Mouse (Mus musculus): ENCODE measurements at regions not wholly inside any gene's neighbourhood (a gene's known extent, or its start where the extent isn't known, plus 50 kb on each side); places are given as distances from the start of the nearest gene placed in this dataset.
A peak's percentile ranks its signal among the peaks of the same experiment; 100 is the strongest.
"Not testable (repeated sequence)": the region's sequence is repeated elsewhere in the genome, so short reads cannot be mapped to it uniquely, and the experiment has no call there.

GRCm38 (mm10) chr12:45562637-45563220 is 488.2 kb upstream of the Stxbp6 start:
- Histone ChIP-seq H3K9me3 (no peaks in the 10 kb centered on the region), H3K4me3 (no peak overlapping the region), H3K36me3 (no peaks in the 10 kb centered on the region), H3K27ac (no peak overlapping the region), H3K4me1 (no peaks in the 10 kb centered on the region), H3K27me3 (ENCODE audit: insufficient read depth, poor library complexity, severe bottlenecking) (no peaks in the 10 kb centered on the region)
- DNase-seq (ENCODE audit: low spot score) = no peak
- 67% methylated on average over 1 of the region's 1 CpGs for WGBS

- DNase-seq (ENCODE audit: low spot score) = no peak
- Histone ChIP-seq H3K4me1 (no peaks in the 10 kb centered on the region), H3K27ac (no peak overlapping the region), H3K4me3 (no peak overlapping the region), H3K27me3 (ENCODE audit: insufficient read depth, poor library complexity, severe bottlenecking) (no peaks in the 10 kb centered on the region), H3K9me3 (no peaks in the 10 kb centered on the region), H3K36me3 (no peaks in the 10 kb centered on the region)
- 68% methylated on average over 11 of the region's 11 CpGs for WGBS
Observed at GRCm38 (mm10) chr12:45561889-45562288, 487.4 kb upstream of the Stxbp6 start.

- H3K27me3 ChIP-seq (ENCODE audit: insufficient read depth, poor library complexity, severe bottlenecking) = no peaks in the 10 kb centered on the region
- no peaks in the 10 kb centered on the region for H3K36me3 ChIP-seq
- H3K9me3 ChIP-seq = no peaks in the 10 kb centered on the region
- H3K27ac ChIP-seq = no peak overlapping the region
- WGBS = 60% methylated on average over 1 of the region's 1 CpGs
- DNase-seq (ENCODE audit: low spot score) = no peak
- H3K4me3 ChIP-seq = no peak overlapping the region
- H3K4me1 ChIP-seq = no peaks in the 10 kb centered on the region
Observed at GRCm38 (mm10) chr12:45561362-45561761, 486.9 kb upstream of the Stxbp6 start.

GRCm38 (mm10) chr12:45549906-45550305 is 475.4 kb upstream of the Stxbp6 start:
- not testable (repeated sequence) for H3K9me3 ChIP-seq; H3K27ac ChIP-seq; DNase-seq (ENCODE audit: low spot score); H3K36me3 ChIP-seq; H3K27me3 ChIP-seq (ENCODE audit: insufficient read depth, poor library complexity, severe bottlenecking); H3K4me3 ChIP-seq; H3K4me1 ChIP-seq
- WGBS = 79% methylated on average over 5 of the region's 5 CpGs

- Histone ChIP-seq H3K27ac (no peak overlapping the region), H3K4me1 (no peaks in the 10 kb centered on the region), H3K36me3 (no peaks in the 10 kb centered on the region), H3K4me3 (no peak overlapping the region), H3K27me3 (ENCODE audit: insufficient read depth, poor library complexity, severe bottlenecking) (no peaks in the 10 kb centered on the region), H3K9me3 (no peaks in the 10 kb centered on the region)
- DNase-seq (ENCODE audit: low spot score) = no peak
Observed at GRCm38 (mm10) chr12:45519554-45519953, 445.0 kb upstream of the Stxbp6 start.

GRCm38 (mm10) chr12:45514459-45514858 is 439.9 kb upstream of the Stxbp6 start:
- WGBS = 65% methylated on average over 3 of the region's 3 CpGs

GRCm38 (mm10) chr12:45507400-45507982 is 433.0 kb upstream of the Stxbp6 start:
- Histone ChIP-seq H3K27ac (no peak overlapping the region), H3K9me3 (no peaks in the 10 kb centered on the region), H3K27me3 (ENCODE audit: insufficient read depth, poor library complexity, severe bottlenecking) (no peaks in the 10 kb centered on the region), H3K4me3 (no peak overlapping the region), H3K4me1 (0 out of 2 replicates have a peak, but pooled peaks cover 3% of the 10 kb centered on the region), H3K36me3 (no peaks in the 10 kb centered on the region)
- DNase-seq (ENCODE audit: low spot score) = peak; percentile 75
- WGBS = 34% methylated on average over 7 of the region's 7 CpGs

More at GRCm38 (mm10) chr12:45514459-45514858, 439.9 kb upstream of the Stxbp6 start:
- no peaks in the 10 kb centered on the region for H3K9me3 ChIP-seq
- H3K27ac ChIP-seq = no peak overlapping the region
- no peaks in the 10 kb centered on the region for H3K36me3 ChIP-seq
- H3K27me3 ChIP-seq (ENCODE audit: insufficient read depth, poor library complexity, severe bottlenecking) = no peaks in the 10 kb centered on the region
- no peak overlapping the region for H3K4me3 ChIP-seq
- no peak for DNase-seq (ENCODE audit: low spot score)
- H3K4me1 ChIP-seq = no peaks in the 10 kb centered on the region

- H3K27me3 ChIP-seq (ENCODE audit: insufficient read depth, poor library complexity, severe bottlenecking) = no peaks in the 10 kb centered on the region
- whole genome bisulfite sequencing = 74% methylated on average over 6 of the region's 6 CpGs
- DNase-seq (ENCODE audit: low spot score) = no peak
Observed at GRCm38 (mm10) chr12:45499834-45500233, 425.3 kb upstream of the Stxbp6 start.

GRCm38 (mm10) chr12:45498230-45498629 is 423.7 kb upstream of the Stxbp6 start:
- Histone ChIP-seq H3K27ac (no peak overlapping the region), H3K36me3 (no peaks in the 10 kb centered on the region), H3K4me1 (no peaks in the 10 kb centered on the region), H3K4me3 (no peak overlapping the region), H3K27me3 (ENCODE audit: insufficient read depth, poor library complexity, severe bottlenecking) (no peaks in the 10 kb centered on the region), H3K9me3 (no peaks in the 10 kb centered on the region)
- DNase-seq (ENCODE audit: low spot score) = no peak

More at GRCm38 (mm10) chr12:45499834-45500233, 425.3 kb upstream of the Stxbp6 start:
- Histone ChIP-seq H3K36me3 (no peaks in the 10 kb centered on the region), H3K9me3 (no peaks in the 10 kb centered on the region), H3K27ac (no peak overlapping the region), H3K4me1 (no peaks in the 10 kb centered on the region), H3K4me3 (no peak overlapping the region)

GRCm38 (mm10) chr12:45489029-45489428 is 414.5 kb upstream of the Stxbp6 start:
- Histone ChIP-seq H3K36me3 (no peaks in the 10 kb centered on the region), H3K9me3 (no peaks in the 10 kb centered on the region), H3K27me3 (ENCODE audit: insufficient read depth, poor library complexity, severe bottlenecking) (no peaks in the 10 kb centered on the region), H3K27ac (no peak overlapping the region), H3K4me3 (no peak overlapping the region), H3K4me1 (no peaks in the 10 kb centered on the region)
- 48% methylated on average over 1 of the region's 1 CpGs for WGBS
- no peak for DNase-seq (ENCODE audit: low spot score)

GRCm38 (mm10) chr12:45476881-45477280 is 402.4 kb upstream of the Stxbp6 start:
- Histone ChIP-seq H3K4me1 (no peaks in the 10 kb centered on the region), H3K4me3 (no peak overlapping the region), H3K27ac (no peak overlapping the region), H3K27me3 (ENCODE audit: insufficient read depth, poor library complexity, severe bottlenecking) (no peaks in the 10 kb centered on the region), H3K9me3 (no peaks in the 10 kb centered on the region), H3K36me3 (no peaks in the 10 kb centered on the region)
- DNase-seq (ENCODE audit: low spot score) = no peak

GRCm38 (mm10) chr12:45468093-45468492 is 393.6 kb upstream of the Stxbp6 start:
- Histone ChIP-seq H3K4me1 (no peaks in the 10 kb centered on the region), H3K9me3 (no peaks in the 10 kb centered on the region), H3K4me3 (no peak overlapping the region), H3K36me3 (no peaks in the 10 kb centered on the region), H3K27me3 (ENCODE audit: insufficient read depth, poor library complexity, severe bottlenecking) (no peaks in the 10 kb centered on the region), H3K27ac (no peak overlapping the region)
- 82% methylated on average over 3 of the region's 3 CpGs for WGBS
- no peak for DNase-seq (ENCODE audit: low spot score)

GRCm38 (mm10) chr12:45467058-45467457 is 392.5 kb upstream of the Stxbp6 start:
- 41% methylated on average over 2 of the region's 2 CpGs for whole genome bisulfite sequencing
- no peaks in the 10 kb centered on the region for H3K36me3 ChIP-seq
- H3K27me3 ChIP-seq (ENCODE audit: insufficient read depth, poor library complexity, severe bottlenecking) = no peaks in the 10 kb centered on the region
- no peak overlapping the region for H3K4me3 ChIP-seq
- no peaks in the 10 kb centered on the region for H3K4me1 ChIP-seq
- no peak overlapping the region for H3K27ac ChIP-seq
- no peak for DNase-seq (ENCODE audit: low spot score)
- H3K9me3 ChIP-seq = no peaks in the 10 kb centered on the region

- Histone ChIP-seq H3K36me3 (no peaks in the 10 kb centered on the region), H3K4me1 (no peaks in the 10 kb centered on the region), H3K9me3 (no peaks in the 10 kb centered on the region), H3K4me3 (no peak overlapping the region), H3K27me3 (ENCODE audit: insufficient read depth, poor library complexity, severe bottlenecking) (no peaks in the 10 kb centered on the region), H3K27ac (no peak overlapping the region)
- 63% methylated on average over 3 of the region's 3 CpGs for WGBS
- no peak for DNase-seq (ENCODE audit: low spot score)
Observed at GRCm38 (mm10) chr12:45466066-45466465, 391.6 kb upstream of the Stxbp6 start.

Measured in heart, embryonic 10.5 days (tissue).